Mouse (Mus musculus) limb, embryonic 14.5 days (tissue): ENCODE data around the gene Wdr45. TPM values are rescaled to one million over a fixed set of nuclear protein-coding genes. Genes with fewer than 3 reads are reported as not detected.

Experiments
- ATAC-seq: fragments of 200-750 bp; cut with Nextera tagmentation; 2 replicates; pipeline ENCODE4 v1.8.0; 2017; ENCODE audit warnings: low read depth, moderate number of reproducible peaks, moderate TSS enrichment; ENCODE audit not compliant: low FRiP score
- DNase-seq: peaks from one replicate; pipeline ENCODE4 v3.0.0-alpha.2; 2015; ENCODE audit warnings: low spot score
- H3K27ac ChIP-seq: fragments of 300-500 bp; sonication (generic); replicated peaks from 2 replicates; pipeline ENCODE4 v1.5.1; 2014; ENCODE audit warnings: low read depth, mild to moderate bottlenecking, low read length, moderate library complexity, mixed read lengths
- H3K27me3 ChIP-seq: fragments of 300-500 bp; sonication (generic); 2 replicates; pipeline ENCODE4 v1.6.1; 2014; ENCODE audit warnings: low read length, mixed read lengths; ENCODE audit not compliant: control insufficient read depth, insufficient read depth
- H3K36me3 ChIP-seq: fragments of 300-500 bp; sonication (generic); 2 replicates; pipeline ENCODE4 v1.6.1; 2014; ENCODE audit warnings: mild to moderate bottlenecking, low read length, moderate library complexity, mixed read lengths; ENCODE audit not compliant: control insufficient read depth, insufficient read depth
- H3K4me1 ChIP-seq: fragments of 300-500 bp; sonication (generic); 2 replicates; pipeline ENCODE4 v1.6.1; 2014; ENCODE audit warnings: antibody characterized with exemption, low read length, mixed read lengths; ENCODE audit not compliant: control insufficient read depth, insufficient read depth
- H3K4me2 ChIP-seq: fragments of 300-500 bp; sonication (generic); replicated peaks from 2 replicates; pipeline ENCODE4 v1.6.1; 2014; ENCODE audit warnings: low read depth, mild to moderate bottlenecking, low read length, moderate library complexity; ENCODE audit not compliant: severe bottlenecking
- H3K4me3 ChIP-seq: fragments of 300-500 bp; sonication (generic); replicated peaks from 2 replicates; pipeline ENCODE4 v1.5.1; 2014; ENCODE audit warnings: low read length
- H3K9ac ChIP-seq: fragments of 300-500 bp; sonication (generic); 2 replicates; pipeline ENCODE4 v1.6.1; 2014; ENCODE audit warnings: mild to moderate bottlenecking, low read depth, low read length, moderate library complexity; ENCODE audit not compliant: severe bottlenecking
- H3K9me3 ChIP-seq: fragments of 300-500 bp; sonication (generic); 2 replicates; pipeline ENCODE4 v1.6.1; 2016; ENCODE audit warnings: low read length; ENCODE audit not compliant: control insufficient read depth
- POLR2A ChIP-seq: fragments of 200-500 bp; IDR thresholded peaks from 2 replicates; pipeline ENCODE4 v1.8.0; 2012; ENCODE audit warnings: inconsistent platforms, mild to moderate bottlenecking, moderate library complexity, borderline replicate concordance; ENCODE audit not compliant: insufficient read depth, insufficient read length; ENCODE audit errors: extremely low read depth
- WGBS: fragments of 180-500 bp; shearing (Covaris S2); extraction: QIAGEN DNeasy Blood & Tissue Kit; methylation state at CpG from one replicate; pipeline ENCODE4 v1.1.7; 2014; 5-methylcytosine and 5-hydroxymethylcytosine counted together
- polyA plus RNA-seq, 2 experiments: library from polyadenylated mRNA; depleted of rRNA in 1 of 2; stranded (reverse) in 1 of 2; unstranded in 1 of 2; fragments of >200 nt; fragmentation: Nextera tagmentation in 1 of 2; extraction: Ambion mirVana in 1 of 2; gene quantifications; 2 replicates each; pipeline versions ENCODE4 v1.2.1 to v1.2.3; 2012 to 2014

Gene Wdr45
- polyA plus RNA-seq, 2 experiments: 20.4 to 48.6 TPM

- Histone ChIP-seq H3K36me3 (no peaks in the 10 kb centered on the region), H3K9me3 (no peaks in the 10 kb centered on the region), H3K27me3 (no peaks in the 10 kb centered on the region), H3K27ac (no peak overlapping the region), H3K9ac (no peak overlapping the region), H3K4me3 (no peak overlapping the region), H3K4me2 (no peak overlapping the region), H3K4me1 (peaks cover 9% of the 10 kb centered on the region; the same call in 1 of the 2 replicates)
- 28% methylated on average over 6 of the region's 6 CpGs for WGBS
- ATAC-seq: no peak
- DNase-seq: no peak
- TF ChIP-seq POLR2A: no peak
Measured at GRCm38 (mm10) chrX:7672739-7673138, 41.4 kb upstream of the Wdr45 start.

- ATAC-seq (peak; percentile 19; the same call in 1 of the 2 replicates), DNase-seq (peak; percentile 58)
- Histone ChIP-seq H3K9ac (no peak overlapping the region), H3K4me1 (peaks cover 9% of the 10 kb centered on the region; the same call in 1 of the 2 replicates), H3K27me3 (no peaks in the 10 kb centered on the region), H3K4me3 (peak overlapping the region; percentile 24), H3K9me3 (no peaks in the 10 kb centered on the region), H3K36me3 (no peaks in the 10 kb centered on the region), H3K4me2 (peak overlapping the region; percentile 47), H3K27ac (peak overlapping the region; percentile 73)
- TF ChIP-seq POLR2A: no peak
- WGBS: 44% methylated on average over 12 of the region's 12 CpGs
Measured at GRCm38 (mm10) chrX:7673578-7674281, 40.4 kb upstream of the Wdr45 start.

- DNase-seq (peak; percentile 42), ATAC-seq (peak; percentile 19; the same call in 1 of the 2 replicates)
- H3K9me3 ChIP-seq: no peaks in the 10 kb centered on the region
- peak overlapping the region; percentile 73 for H3K27ac ChIP-seq
- 33% methylated on average over 22 of the region's 28 CpGs for WGBS
- peak overlapping the region; percentile 47 for H3K4me2 ChIP-seq
- H3K27me3 ChIP-seq: no peaks in the 10 kb centered on the region
- H3K4me3 ChIP-seq: peak overlapping the region; percentile 24
- H3K4me1 ChIP-seq: peaks cover 9% of the 10 kb centered on the region; the same call in 1 of the 2 replicates
- H3K36me3 ChIP-seq: no peaks in the 10 kb centered on the region
- TF ChIP-seq POLR2A: no peak
- peak overlapping the region; percentile 7; the same call in 1 of the 2 replicates for H3K9ac ChIP-seq
Measured at GRCm38 (mm10) chrX:7674284-7675000, 39.7 kb upstream of the Wdr45 start.

GRCm38 (mm10) chrX:7675001-7675380, 39.1 kb upstream of the Wdr45 start:
- H3K27ac ChIP-seq: peak overlapping the region; percentile 73; the same call in 1 of the 2 replicates
- H3K4me3 ChIP-seq: peak overlapping the region; percentile 24
- DNase-seq (no peak), ATAC-seq (no peak)
- peak overlapping the region; percentile 7; the same call in 1 of the 2 replicates for H3K9ac ChIP-seq
- no peaks in the 10 kb centered on the region for H3K9me3 ChIP-seq
- WGBS: 40% methylated on average over 10 of the region's 10 CpGs
- H3K4me2 ChIP-seq: peak overlapping the region; percentile 47
- H3K27me3 ChIP-seq: no peaks in the 10 kb centered on the region
- no peaks in the 10 kb centered on the region for H3K36me3 ChIP-seq
- TF ChIP-seq POLR2A: no peak
- peaks cover 9% of the 10 kb centered on the region; the same call in 1 of the 2 replicates for H3K4me1 ChIP-seq

- no peak for ATAC-seq
- DNase-seq: no peak
- no peaks in the 10 kb centered on the region for H3K27me3 ChIP-seq
- H3K4me3 ChIP-seq: no peak overlapping the region
- no peak overlapping the region for H3K27ac ChIP-seq
- TF ChIP-seq POLR2A: no peak
- no peak overlapping the region for H3K4me2 ChIP-seq
- H3K9me3 ChIP-seq: no peaks in the 10 kb centered on the region
- no peak overlapping the region for H3K9ac ChIP-seq
- no peaks in the 10 kb centered on the region for H3K4me1 ChIP-seq
- H3K36me3 ChIP-seq: no peaks in the 10 kb centered on the region
- 48% methylated on average over 3 of the region's 3 CpGs for WGBS
Measured at GRCm38 (mm10) chrX:7678986-7679385, 35.1 kb upstream of the Wdr45 start.
